Mouse (Mus musculus) brown adipose tissue, adult 24 weeks (tissue): ENCODE measurements around the gene Gdpgp1. TPM values are rescaled to one million over a fixed set of nuclear protein-coding genes. Genes with fewer than 3 reads are reported as not detected.
A peak's percentile ranks its signal among the peaks of the same experiment; 100 is the strongest.

Experiments used
- H3K27ac ChIP-seq: fragments of 200-500 bp; replicated peaks from 2 replicates; pipeline ENCODE4 v1.5.1; 2012; ENCODE audit warnings: low read depth, mild to moderate bottlenecking, low read length
- H3K4me1 ChIP-seq: fragments of 200-500 bp; 2 replicates; pipeline ENCODE4 v1.6.1; 2012; ENCODE audit warnings: low read length, mixed read lengths; ENCODE audit not compliant: control insufficient read depth, insufficient read depth, insufficient read length
- H3K4me3 ChIP-seq: fragments of 200-500 bp; 2 replicates; pipeline ENCODE4 v1.5.1; 2012; ENCODE audit warnings: low read depth, mild to moderate bottlenecking, low read length, moderate library complexity; ENCODE audit not compliant: insufficient read depth
- polyA plus RNA-seq: library from polyadenylated mRNA; stranded (reverse); fragments of >200 nt; gene quantifications from 2 replicates; pipeline ENCODE4 v1.2.4, GENCODE M21; 2012; ENCODE audit not compliant: missing spikeins, insufficient read depth, insufficient read length

The Gdpgp1 gene
- polyA plus RNA-seq, 1 experiment, result 2.9 TPM

DNA sequence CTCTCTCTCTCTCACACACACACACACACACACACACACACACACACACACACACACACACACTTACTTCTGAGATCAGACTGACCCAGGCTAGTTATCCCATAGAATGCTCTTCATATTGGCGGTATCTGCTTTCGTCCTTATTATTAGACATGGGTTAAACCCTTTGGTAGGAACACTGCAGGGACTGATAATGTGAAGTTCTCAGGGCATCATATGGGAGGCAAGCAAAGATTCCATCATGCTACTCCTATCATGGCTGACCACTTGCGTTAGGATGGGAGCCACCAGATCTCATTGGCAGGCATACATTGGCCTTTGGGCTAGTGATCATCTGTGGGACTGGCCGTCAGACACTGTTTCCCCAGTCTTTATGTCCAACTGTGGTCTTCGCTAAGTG lies 37.5 kb upstream of the Gdpgp1 start:
- Histone ChIP-seq H3K27ac (no peak overlapping the region), H3K4me3 (no peak overlapping the region), H3K4me1 (peaks cover 3% of the 10 kb centered on the region; the same call in 1 of the 2 replicates)

DNA sequence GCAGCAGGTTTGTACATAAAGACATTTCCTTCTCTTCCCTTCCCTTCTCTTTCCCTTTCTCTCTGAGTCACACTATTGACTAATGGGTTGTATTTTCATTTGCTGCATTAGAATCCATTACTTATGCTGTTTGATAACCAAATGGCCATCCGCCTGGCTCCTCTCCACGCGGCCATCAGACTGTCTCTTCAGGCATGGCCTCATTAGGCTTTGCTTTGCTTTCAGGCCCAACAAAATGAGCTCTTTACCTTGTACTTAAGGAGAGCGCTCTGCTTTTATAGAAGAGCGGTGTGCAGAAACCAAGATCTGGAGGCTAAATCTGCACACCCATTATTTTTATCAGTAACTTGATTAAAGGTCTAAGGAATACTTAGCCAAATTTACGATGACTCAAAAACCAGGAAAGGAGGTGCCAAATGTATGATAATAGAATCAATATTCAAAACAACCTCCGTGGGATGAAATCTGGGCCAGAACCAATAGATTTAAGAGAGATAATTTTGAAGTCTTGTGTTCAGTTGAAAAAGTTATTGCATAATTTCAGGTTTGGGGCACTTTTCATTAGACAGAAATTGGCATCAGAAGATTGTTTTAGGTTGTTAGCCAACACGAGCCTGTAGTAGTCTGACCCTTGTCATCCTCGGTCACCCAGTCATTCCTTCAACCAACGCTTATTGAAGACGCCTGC lies 36.9 kb upstream of the Gdpgp1 start:
- Histone ChIP-seq H3K4me1 (peaks cover 8% of the 10 kb centered on the region), H3K4me3 (no peak overlapping the region), H3K27ac (no peak overlapping the region)

DNA sequence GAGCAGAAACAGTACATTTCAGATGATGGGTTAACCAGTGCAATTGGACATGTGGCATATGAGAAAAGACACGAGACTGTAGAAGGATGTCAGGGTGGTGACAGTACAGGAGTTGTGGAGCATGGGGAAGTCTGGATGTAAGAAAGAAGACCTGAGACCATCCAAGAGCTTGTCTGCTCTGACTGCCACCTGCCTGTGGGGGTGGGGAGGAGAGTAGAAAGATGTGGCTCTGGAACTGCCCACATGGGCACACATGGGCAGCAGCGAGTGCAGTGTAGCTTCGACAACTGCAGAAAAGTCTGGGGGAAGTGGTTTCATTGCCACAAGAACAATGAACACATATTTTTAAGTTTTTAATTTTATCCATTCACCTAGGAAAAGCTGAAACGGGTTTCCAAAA lies 35.3 kb upstream of the Gdpgp1 start:
- Histone ChIP-seq H3K4me1 (peaks cover 22% of the 10 kb centered on the region), H3K4me3 (no peak overlapping the region), H3K27ac (0 out of 2 replicates have a peak overlapping the region, but pooled peaks have one; percentile 14)

DNA sequence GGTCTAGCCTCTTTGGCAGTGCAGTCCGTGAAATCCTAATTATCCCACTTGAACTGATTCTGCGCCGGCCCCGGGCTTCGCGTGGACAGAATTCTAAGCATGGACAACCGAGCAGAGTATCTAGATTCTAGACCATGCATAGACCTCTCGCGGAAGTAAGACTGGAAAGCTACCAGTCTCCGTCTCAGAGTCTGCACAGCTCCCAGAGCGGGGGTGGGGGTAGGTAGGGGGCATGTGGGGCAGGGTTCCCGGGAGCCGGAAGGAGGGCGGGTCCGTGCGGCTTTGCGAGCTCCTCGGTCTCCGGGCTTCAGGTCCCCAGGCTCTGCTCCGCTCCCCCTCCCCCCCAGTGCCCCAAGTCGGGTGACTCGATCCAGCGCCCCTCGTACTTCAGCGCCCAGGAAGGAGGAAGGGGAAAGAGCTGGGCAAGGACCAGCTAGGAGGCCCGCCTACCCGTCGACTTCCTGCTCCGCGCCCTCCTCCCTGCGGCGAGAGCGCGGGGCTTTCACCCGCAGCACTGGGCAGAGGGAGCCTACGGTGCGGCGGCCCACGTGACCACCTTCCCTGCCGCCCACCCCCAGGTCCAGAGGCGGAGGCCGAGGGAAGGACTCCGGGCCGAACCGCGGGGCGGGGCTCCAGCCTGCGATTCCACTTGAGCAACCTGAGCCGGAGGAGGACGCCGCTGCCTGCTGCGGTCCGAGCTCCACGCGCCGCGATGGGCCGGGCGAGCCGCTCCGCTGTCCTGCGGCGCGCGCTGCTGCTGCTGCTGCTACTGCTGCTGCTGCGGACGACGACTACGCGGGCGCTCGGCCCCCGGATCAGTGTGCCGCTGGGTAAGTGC lies 34.5 kb upstream of the Gdpgp1 start:
- H3K4me1 ChIP-seq, result peaks cover 26% of the 10 kb centered on the region
- peak overlapping the region; percentile 87 for H3K4me3 ChIP-seq
- H3K27ac ChIP-seq, result peak overlapping the region; percentile 66

DNA sequence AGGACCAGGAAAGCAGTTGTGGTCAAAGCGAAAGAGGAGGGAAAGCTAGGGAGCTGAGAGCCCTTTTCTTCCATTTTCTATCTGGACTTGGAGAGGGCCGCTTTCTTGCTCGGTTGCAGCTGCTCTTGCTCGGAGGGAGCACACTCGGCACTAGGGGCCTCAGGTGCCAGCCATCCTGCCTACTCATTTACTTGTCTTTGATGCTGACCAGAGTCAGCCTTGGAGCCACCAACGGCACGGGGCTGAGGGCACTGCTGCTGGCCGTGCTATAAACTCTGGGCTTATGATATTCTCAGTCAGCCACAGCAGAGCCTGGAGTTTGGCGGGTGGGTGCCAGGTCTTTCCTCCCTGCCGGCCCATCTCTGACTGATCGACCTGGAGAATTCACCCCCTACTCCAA lies 33.8 kb upstream of the Gdpgp1 start:
- peaks cover 28% of the 10 kb centered on the region for H3K4me1 ChIP-seq

DNA sequence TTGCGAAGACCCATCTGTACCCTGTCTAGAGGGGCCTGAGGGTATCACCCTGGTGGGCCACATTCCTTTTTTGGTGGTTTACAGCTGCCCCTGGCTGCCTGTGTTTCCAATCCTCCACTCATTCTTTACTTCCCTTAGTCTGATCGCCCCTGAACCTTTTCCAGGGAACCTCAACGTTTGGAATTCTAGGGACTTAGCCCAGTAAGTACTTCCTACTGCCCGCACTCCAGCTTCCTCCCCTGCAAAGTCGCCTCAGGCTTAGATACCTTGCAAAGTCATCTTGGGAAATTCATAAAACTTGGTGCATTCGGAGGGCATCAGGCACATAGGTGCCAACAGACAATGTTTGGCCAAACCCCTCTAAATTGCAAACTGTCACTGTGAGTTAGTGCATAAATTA lies 33.4 kb upstream of the Gdpgp1 start:
- H3K4me1 ChIP-seq, result peaks cover 29% of the 10 kb centered on the region
- peak overlapping the region; percentile 87 for H3K4me3 ChIP-seq
- H3K27ac ChIP-seq, result peak overlapping the region; percentile 66

More for the DNA sequence above, 33.8 kb upstream of the Gdpgp1 start:
- H3K27ac ChIP-seq, result peak overlapping the region; percentile 66
- peak overlapping the region; percentile 87 for H3K4me3 ChIP-seq

DNA sequence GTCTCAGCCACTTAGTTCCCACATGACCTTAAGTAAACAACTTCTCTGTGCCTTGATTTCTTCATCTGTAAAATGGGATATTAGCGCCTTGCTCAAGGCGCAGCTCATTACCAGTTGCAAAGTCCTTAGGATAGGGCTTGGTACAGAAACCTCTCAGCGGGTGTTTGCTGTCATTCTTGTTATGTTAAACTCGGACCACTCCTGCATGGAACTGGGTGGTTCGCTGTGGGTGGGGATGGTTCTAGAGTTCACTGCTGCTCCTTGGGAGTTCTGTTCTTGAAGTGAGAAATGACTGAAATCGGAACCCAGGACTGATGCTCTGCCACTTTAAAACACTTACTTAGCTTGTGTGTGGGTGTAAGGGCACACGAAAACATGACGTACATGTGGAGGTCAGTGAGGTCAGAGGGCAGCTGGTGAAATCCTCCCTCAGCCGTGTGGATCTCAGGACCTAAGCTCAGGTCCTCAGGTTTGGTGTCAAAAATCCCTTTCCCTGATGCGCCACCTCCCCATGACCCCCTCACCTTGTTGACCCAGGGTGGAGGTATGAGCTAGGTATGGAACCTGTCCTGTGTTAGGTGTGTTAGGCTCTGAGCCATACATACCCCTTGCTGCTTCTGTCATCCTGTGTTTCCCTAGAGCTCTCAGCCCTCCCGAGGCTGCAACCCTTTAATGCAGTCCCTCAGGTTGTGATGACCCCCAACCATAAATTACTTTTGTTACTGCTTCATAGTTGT lies 32.6 kb upstream of the Gdpgp1 start:
- Histone ChIP-seq H3K4me1 (peaks cover 26% of the 10 kb centered on the region), H3K27ac (peak overlapping the region; percentile 51)

DNA sequence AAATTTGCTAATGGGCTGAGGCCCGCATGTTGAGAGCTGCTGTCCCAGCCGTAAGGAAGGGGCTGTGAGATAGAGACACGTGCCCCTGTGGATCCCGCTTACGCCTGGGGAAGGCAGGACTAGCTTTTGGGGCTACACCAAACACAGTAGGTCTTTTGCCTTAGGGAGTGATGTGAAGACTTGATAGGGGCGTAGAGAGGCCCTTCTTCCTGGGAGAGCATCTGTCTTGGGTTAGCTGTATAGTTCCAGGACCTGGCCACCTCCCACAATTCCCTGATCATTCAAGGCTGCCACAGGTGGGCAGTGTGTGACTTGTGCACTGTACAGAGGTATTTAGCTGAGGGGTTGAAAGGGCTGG lies 32.1 kb upstream of the Gdpgp1 start:
- peaks cover 26% of the 10 kb centered on the region for H3K4me1 ChIP-seq
- H3K27ac ChIP-seq, result peak overlapping the region; percentile 51
- peak overlapping the region; percentile 87 for H3K4me3 ChIP-seq

More for the DNA sequence above, 32.6 kb upstream of the Gdpgp1 start:
- H3K4me3 ChIP-seq, result peak overlapping the region; percentile 87

DNA sequence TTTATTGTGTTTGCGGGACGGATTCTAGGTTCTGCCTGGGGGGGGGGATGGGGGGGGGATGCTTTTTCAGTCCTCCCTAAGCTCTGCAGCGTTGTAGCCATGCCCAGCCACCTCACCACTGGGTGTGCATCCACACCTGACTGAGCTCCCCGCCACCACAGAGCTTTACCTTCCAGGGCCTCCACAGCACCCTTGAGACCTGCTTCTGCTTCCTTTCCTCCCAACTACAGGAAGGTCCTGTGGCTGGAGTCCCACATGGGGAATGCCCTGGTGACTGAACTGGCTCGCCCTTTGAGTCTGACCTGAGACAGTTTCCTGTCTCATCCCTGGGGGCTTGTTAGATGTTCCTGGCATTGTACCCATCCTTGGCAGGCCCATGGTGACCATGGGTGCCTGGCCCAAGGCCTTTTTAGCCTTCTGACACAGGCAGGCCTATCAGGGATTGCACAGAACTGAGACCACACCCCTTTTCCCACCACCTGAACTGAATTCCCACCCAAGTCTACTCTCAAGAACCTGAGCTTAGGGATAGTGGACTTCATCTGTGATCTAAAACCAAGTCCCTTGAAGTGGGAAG lies 31.6 kb upstream of the Gdpgp1 start:
- Histone ChIP-seq H3K27ac (peak overlapping the region; percentile 63), H3K4me3 (no peak overlapping the region), H3K4me1 (peaks cover 27% of the 10 kb centered on the region)

DNA sequence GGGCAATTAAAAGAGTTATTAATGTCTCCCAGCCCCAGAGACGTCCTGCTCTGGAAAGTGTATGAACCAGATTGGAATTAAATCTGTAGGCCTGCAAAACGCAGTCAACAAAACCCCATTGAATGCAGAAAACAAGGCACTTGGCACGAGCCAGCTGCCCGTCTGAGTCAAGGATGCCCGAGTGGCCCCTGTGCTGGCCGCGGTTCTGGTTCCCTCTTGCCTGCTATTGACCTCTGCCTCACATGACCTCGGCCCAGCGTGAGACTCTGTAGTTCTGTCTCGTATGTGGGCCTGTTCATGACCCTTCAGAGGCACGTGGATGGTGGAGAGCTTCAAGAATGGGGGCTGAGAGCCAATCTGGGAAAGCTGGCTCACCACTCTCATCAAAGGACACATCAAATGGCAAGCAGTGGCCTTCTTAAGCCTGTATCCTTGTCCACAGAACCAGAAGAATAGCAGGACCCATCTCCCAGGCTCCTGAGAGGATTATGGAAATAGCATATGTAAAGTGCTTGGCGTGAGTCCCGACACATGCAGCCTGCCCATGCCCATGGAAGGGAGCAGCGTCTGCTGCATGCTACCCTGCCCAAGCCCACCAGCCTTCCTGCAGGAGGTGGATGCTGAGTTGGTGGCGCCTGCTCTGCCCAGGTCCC lies 30.7 kb upstream of the Gdpgp1 start:
- no peak overlapping the region for H3K4me3 ChIP-seq
- H3K27ac ChIP-seq, result peak overlapping the region; percentile 63
- peaks cover 37% of the 10 kb centered on the region for H3K4me1 ChIP-seq

DNA sequence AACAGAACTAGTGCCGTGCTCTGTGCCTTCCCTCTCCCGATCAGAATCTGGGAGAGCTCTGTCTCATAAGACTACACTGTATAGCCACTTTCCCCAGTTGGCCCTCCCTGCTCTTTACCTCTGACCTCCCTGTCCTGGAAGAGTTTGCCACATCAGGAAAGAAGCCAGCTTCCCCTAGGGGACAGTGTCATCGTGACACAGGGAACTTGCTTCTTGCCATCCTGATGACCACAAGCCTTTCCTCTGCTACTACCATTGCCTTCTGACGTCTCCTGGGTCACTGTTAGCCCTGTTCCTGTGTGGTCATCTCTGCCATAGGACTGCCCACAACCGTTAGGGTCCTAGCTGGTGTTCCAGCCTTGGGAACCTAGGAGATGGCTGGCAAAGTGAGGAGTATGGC lies 29.7 kb upstream of the Gdpgp1 start:
- Histone ChIP-seq H3K27ac (peak overlapping the region; percentile 63), H3K4me1 (peaks cover 44% of the 10 kb centered on the region), H3K4me3 (no peak overlapping the region)

DNA sequence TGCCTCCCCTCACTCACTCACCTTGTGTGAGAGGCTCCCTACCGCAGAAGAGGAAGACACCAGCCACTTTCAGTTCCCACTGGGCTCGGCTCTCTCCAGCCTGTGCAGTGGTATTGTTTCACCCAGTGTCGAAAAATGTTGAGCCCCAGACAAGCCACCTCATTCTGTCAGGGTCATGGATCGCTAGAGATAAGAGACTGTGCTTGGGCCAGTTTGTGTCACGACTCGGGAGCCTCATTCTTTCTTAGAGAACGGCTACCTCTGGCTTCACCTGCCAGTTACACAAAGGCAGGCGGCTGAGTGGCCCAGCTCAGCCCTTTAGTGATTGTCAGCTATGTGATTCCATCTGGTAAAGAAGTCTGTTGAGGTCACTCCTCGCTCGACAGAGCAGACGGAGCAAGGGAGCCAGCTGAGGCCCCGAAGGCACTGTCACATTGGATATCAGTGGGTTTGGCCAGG lies 29.0 kb upstream of the Gdpgp1 start:
- H3K4me3 ChIP-seq, result no peak overlapping the region
- peaks cover 49% of the 10 kb centered on the region for H3K4me1 ChIP-seq
- H3K27ac ChIP-seq, result peak overlapping the region; percentile 61

DNA sequence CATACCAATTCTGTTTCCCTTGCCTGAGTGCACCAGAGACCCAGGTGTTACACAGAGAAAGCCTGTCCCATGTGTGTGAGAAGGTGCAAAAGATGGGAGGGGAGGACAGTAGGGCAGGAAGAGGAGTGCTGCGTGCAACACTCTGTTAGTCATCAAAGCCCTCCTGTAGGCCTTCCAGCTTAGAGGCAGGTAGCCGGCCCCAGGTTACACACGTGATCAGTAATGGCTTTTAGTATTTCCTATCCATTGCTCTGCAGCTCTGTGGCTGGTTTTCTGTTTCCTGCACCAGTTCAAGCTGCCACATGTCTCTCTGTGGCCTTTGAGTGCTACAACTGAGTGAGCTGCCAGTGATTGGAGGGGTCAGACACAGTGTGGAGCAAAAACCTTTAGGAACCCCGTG lies 28.3 kb upstream of the Gdpgp1 start:
- Histone ChIP-seq H3K4me3 (no peak overlapping the region), H3K4me1 (peaks cover 56% of the 10 kb centered on the region), H3K27ac (no peak overlapping the region)

DNA sequence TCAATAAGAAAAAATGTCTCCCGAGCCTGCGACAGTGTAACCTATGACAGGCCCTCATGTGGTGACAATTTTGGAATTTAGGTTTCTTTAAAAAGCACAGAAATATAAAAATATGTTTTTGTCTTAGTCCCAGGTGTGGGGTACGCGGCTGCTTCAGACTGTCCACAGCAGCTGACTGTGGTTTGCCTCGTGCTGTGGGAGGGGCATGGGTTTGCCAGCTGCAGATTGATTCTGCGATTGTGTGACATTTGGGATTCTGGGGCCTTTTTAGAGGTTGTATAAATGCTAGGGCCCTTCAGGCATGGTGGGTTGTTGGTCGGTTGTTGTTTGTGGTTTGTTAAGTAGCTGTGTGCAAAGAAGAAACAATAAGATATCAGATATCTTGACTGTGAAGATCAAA lies 27.7 kb upstream of the Gdpgp1 start:
- Histone ChIP-seq H3K4me1 (peaks cover 56% of the 10 kb centered on the region), H3K4me3 (no peak overlapping the region), H3K27ac (no peak overlapping the region)
